Mouse (Mus musculus): ENCODE data around the gene Map4k1. TPM values are rescaled to one million over a fixed set of nuclear protein-coding genes. Genes with fewer than 3 reads are reported as not detected.
A peak's percentile ranks its signal among the peaks of the same experiment; 100 is the strongest.

The Map4k1 gene
- polyA plus RNA-seq, 1 experiment from 2014 or later: 8.9 TPM

GRCm38 (mm10) chr7:28943451-28944180, 38.2 kb upstream of the Map4k1 start:
- WGBS: 47% methylated on average over 5 of the region's 5 CpGs
- Histone ChIP-seq H3K4me2 (ENCODE audit: low read depth, low read length) (no peak overlapping the region), H3K9me3 (ENCODE audit: control insufficient read depth, low read length) (no peaks in the 10 kb centered on the region), H3K36me3 (ENCODE audit: control insufficient read depth, insufficient read depth, low read length) (no peaks in the 10 kb centered on the region), H3K27ac (ENCODE audit: low read length) (peak overlapping the region; percentile 81), H3K4me1 (replicated peaks; ENCODE audit: control insufficient read depth, insufficient read depth, low read length) (peaks cover 87% of the 10 kb centered on the region), H3K27me3 (ENCODE audit: control insufficient read depth, insufficient read depth, low read depth, low read length) (no peaks in the 10 kb centered on the region), H3K9ac (ENCODE audit: low read length) (peak overlapping the region; percentile 31; the same call in 1 of the 2 replicates), H3K4me3 (ENCODE audit: low read length) (no peak overlapping the region)
- 0 out of 2 replicates have a peak, but pooled peaks have one; percentile 6 for ATAC-seq (ENCODE audit: low read depth)

- Histone ChIP-seq H3K4me1 (replicated peaks; ENCODE audit: control insufficient read depth, insufficient read depth, low read length) (peaks cover 88% of the 10 kb centered on the region), H3K4me3 (ENCODE audit: low read length) (peak overlapping the region; percentile 3; the same call in 1 of the 2 replicates), H3K9me3 (ENCODE audit: control insufficient read depth, low read length) (no peaks in the 10 kb centered on the region), H3K9ac (ENCODE audit: low read length) (peak overlapping the region; percentile 56), H3K36me3 (ENCODE audit: control insufficient read depth, insufficient read depth, low read length) (no peaks in the 10 kb centered on the region), H3K4me2 (ENCODE audit: low read depth, low read length) (peak overlapping the region; percentile 36), H3K27ac (ENCODE audit: low read length) (peak overlapping the region; percentile 92), H3K27me3 (ENCODE audit: control insufficient read depth, insufficient read depth, low read depth, low read length) (no peaks in the 10 kb centered on the region)
- ATAC-seq (ENCODE audit: low read depth): peak; percentile 8; the same call in 1 of the 2 replicates
- whole genome bisulfite sequencing: 38% methylated on average over 6 of the region's 6 CpGs
Observed at GRCm38 (mm10) chr7:28944756-28945415, 37.0 kb upstream of the Map4k1 start.

DNA sequence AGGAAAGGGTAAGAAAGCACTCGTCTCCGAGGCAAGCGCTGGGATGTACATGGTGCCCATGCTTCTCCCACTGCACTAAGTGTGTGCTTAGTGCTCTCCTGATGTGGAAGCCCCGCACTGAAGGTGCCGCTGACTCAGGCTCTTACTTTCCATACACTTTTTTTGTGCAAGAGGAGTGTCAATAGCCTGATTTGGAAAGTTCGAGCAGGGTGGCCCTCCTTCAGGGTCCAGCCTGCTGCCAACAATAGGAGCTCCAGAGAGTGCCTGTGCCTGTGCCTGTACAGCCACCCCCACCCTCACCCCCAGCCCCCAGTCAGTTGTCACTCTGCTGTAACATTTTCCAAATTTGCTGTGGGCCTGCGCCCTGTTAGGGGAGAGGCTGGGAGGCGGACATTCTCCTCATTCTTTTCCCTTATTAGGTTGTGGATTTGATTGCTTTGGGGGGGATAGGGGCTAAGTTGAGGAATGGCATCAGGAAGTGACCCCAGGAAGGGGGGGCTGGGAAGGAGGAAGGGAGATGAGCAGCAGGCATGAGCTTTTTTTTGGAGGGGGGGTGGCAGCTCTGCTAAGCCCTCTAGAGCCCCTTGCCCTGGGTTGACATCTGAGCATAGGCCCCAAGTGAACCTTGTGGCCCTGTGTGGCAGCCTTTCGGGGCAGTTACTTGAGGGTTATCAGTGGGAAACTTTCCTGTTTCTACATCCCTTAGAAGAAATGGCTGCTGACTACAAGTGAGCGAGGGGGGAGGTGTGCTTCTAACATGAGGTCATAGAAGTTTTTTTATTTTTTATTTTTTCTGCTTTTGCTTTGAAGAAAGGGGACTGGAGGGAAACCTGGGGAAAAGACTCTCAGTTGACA, 36.2 kb upstream of the Map4k1 start:
- Histone ChIP-seq H3K27ac (ENCODE audit: low read length) (peak overlapping the region; percentile 92), H3K9ac (ENCODE audit: low read length) (peak overlapping the region; percentile 56), H3K9me3 (ENCODE audit: control insufficient read depth, low read length) (no peaks in the 10 kb centered on the region), H3K4me3 (ENCODE audit: low read length) (peak overlapping the region; percentile 3; the same call in 1 of the 2 replicates), H3K4me1 (replicated peaks; ENCODE audit: control insufficient read depth, insufficient read depth, low read length) (peaks cover 85% of the 10 kb centered on the region), H3K36me3 (ENCODE audit: control insufficient read depth, insufficient read depth, low read length) (no peaks in the 10 kb centered on the region), H3K27me3 (ENCODE audit: control insufficient read depth, insufficient read depth, low read depth, low read length) (no peaks in the 10 kb centered on the region), H3K4me2 (ENCODE audit: low read depth, low read length) (peak overlapping the region; percentile 36)
- ATAC-seq (ENCODE audit: low read depth): peak; percentile 84
- WGBS: 14% methylated on average over 10 of the region's 10 CpGs

DNA sequence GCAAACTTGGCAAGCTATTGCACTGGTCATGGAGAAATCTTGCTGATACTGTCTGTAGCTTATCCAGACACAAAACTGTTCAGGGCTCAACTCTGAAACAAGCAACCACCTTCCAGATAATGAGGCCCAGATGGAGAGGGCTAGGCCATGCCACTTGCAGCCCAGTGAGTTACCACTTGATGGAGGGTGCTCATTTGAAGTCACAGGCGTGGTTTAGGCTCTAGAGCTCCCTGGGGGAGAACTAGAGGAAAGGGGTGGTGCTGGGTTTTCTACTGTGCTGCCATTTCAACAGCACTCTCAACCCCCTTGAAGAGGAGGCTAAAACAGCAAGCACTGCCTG, 35.6 kb upstream of the Map4k1 start:
- 26% methylated on average over 1 of the region's 1 CpGs for WGBS
- peaks cover 88% of the 10 kb centered on the region for H3K4me1 ChIP-seq (replicated peaks; ENCODE audit: control insufficient read depth, insufficient read depth, low read length)
- H3K4me3 ChIP-seq (ENCODE audit: low read length): no peak overlapping the region
- H3K9me3 ChIP-seq (ENCODE audit: control insufficient read depth, low read length): no peaks in the 10 kb centered on the region
- H3K27ac ChIP-seq (ENCODE audit: low read length): peak overlapping the region; percentile 92
- H3K4me2 ChIP-seq (ENCODE audit: low read depth, low read length): peak overlapping the region; percentile 11
- H3K27me3 ChIP-seq (ENCODE audit: control insufficient read depth, insufficient read depth, low read depth, low read length): no peaks in the 10 kb centered on the region
- no peaks in the 10 kb centered on the region for H3K36me3 ChIP-seq (ENCODE audit: control insufficient read depth, insufficient read depth, low read length)
- ATAC-seq (ENCODE audit: low read depth): 0 out of 2 replicates have a peak, but pooled peaks have one; percentile 21
- peak overlapping the region; percentile 38; the same call in 1 of the 2 replicates for H3K9ac ChIP-seq (ENCODE audit: low read length)

GRCm38 (mm10) chr7:28948746-28949145, 33.1 kb upstream of the Map4k1 start:
- Histone ChIP-seq H3K9ac (ENCODE audit: low read length) (no peak overlapping the region), H3K27ac (ENCODE audit: low read length) (peak overlapping the region; percentile 63), H3K4me1 (replicated peaks; ENCODE audit: control insufficient read depth, insufficient read depth, low read length) (peaks cover 92% of the 10 kb centered on the region), H3K9me3 (ENCODE audit: control insufficient read depth, low read length) (no peaks in the 10 kb centered on the region), H3K4me3 (ENCODE audit: low read length) (no peak overlapping the region), H3K27me3 (ENCODE audit: control insufficient read depth, insufficient read depth, low read depth, low read length) (no peaks in the 10 kb centered on the region), H3K4me2 (ENCODE audit: low read depth, low read length) (0 out of 2 replicates have a peak overlapping the region, but pooled peaks have one; percentile 2), H3K36me3 (ENCODE audit: control insufficient read depth, insufficient read depth, low read length) (no peaks in the 10 kb centered on the region)
- WGBS: 81% methylated on average over 7 of the region's 7 CpGs
- ATAC-seq (ENCODE audit: low read depth): no peak

GRCm38 (mm10) chr7:28949298-28949697, 32.6 kb upstream of the Map4k1 start:
- no peak for ATAC-seq (ENCODE audit: low read depth)

GRCm38 (mm10) chr7:28950346-28951037, 31.4 kb upstream of the Map4k1 start:
- 75% methylated on average over 10 of the region's 10 CpGs for WGBS
- Histone ChIP-seq H3K9ac (ENCODE audit: low read length) (no peak overlapping the region), H3K4me1 (replicated peaks; ENCODE audit: control insufficient read depth, insufficient read depth, low read length) (peaks cover 93% of the 10 kb centered on the region), H3K27ac (ENCODE audit: low read length) (peak overlapping the region; percentile 63), H3K27me3 (ENCODE audit: control insufficient read depth, insufficient read depth, low read depth, low read length) (no peaks in the 10 kb centered on the region), H3K4me2 (ENCODE audit: low read depth, low read length) (no peak overlapping the region), H3K36me3 (ENCODE audit: control insufficient read depth, insufficient read depth, low read length) (0 out of 2 replicates have a peak, but pooled peaks cover 2% of the 10 kb centered on the region), H3K4me3 (ENCODE audit: low read length) (no peak overlapping the region), H3K9me3 (ENCODE audit: control insufficient read depth, low read length) (no peaks in the 10 kb centered on the region)
- ATAC-seq (ENCODE audit: low read depth): no peak

More at GRCm38 (mm10) chr7:28949298-28949697, 32.6 kb upstream of the Map4k1 start:
- Histone ChIP-seq H3K27ac (ENCODE audit: low read length) (peak overlapping the region; percentile 63), H3K4me1 (replicated peaks; ENCODE audit: control insufficient read depth, insufficient read depth, low read length) (peaks cover 92% of the 10 kb centered on the region), H3K9me3 (ENCODE audit: control insufficient read depth, low read length) (no peaks in the 10 kb centered on the region), H3K4me2 (ENCODE audit: low read depth, low read length) (peak overlapping the region; percentile 2; the same call in 1 of the 2 replicates), H3K4me3 (ENCODE audit: low read length) (no peak overlapping the region), H3K9ac (ENCODE audit: low read length) (0 out of 2 replicates have a peak overlapping the region, but pooled peaks have one; percentile 21), H3K27me3 (ENCODE audit: control insufficient read depth, insufficient read depth, low read depth, low read length) (no peaks in the 10 kb centered on the region), H3K36me3 (ENCODE audit: control insufficient read depth, insufficient read depth, low read length) (0 out of 2 replicates have a peak, but pooled peaks cover 2% of the 10 kb centered on the region)
- 57% methylated on average over 2 of the region's 2 CpGs for WGBS

DNA sequence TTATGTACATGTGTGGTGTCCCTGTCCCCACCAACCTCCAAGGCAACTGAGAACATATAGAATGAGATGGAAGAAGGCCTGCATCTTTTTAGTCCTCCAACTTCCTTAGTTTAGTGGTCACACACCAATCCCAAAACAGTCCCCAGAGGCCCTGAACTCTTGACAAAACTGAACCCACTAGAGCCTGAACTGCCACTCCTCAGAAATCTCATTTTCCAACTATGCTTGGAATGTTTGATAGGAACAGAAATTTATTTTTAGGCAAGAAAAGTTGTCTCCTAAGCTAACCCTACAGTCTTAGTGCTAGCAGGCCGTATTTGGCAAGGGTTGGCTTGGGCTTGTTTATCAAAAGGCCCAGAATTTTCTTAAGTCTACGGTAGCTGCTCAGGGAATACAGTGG, 30.1 kb upstream of the Map4k1 start:
- Histone ChIP-seq H3K9ac (ENCODE audit: low read length) (0 out of 2 replicates have a peak overlapping the region, but pooled peaks have one; percentile 2), H3K4me2 (ENCODE audit: low read depth, low read length) (peak overlapping the region; percentile 19; the same call in 1 of the 2 replicates), H3K27ac (ENCODE audit: low read length) (peak overlapping the region; percentile 95), H3K4me3 (ENCODE audit: low read length) (no peak overlapping the region), H3K36me3 (ENCODE audit: control insufficient read depth, insufficient read depth, low read length) (0 out of 2 replicates have a peak, but pooled peaks cover 2% of the 10 kb centered on the region), H3K9me3 (ENCODE audit: control insufficient read depth, low read length) (no peaks in the 10 kb centered on the region), H3K27me3 (ENCODE audit: control insufficient read depth, insufficient read depth, low read depth, low read length) (no peaks in the 10 kb centered on the region), H3K4me1 (replicated peaks; ENCODE audit: control insufficient read depth, insufficient read depth, low read length) (peaks cover 93% of the 10 kb centered on the region)
- no peak for ATAC-seq (ENCODE audit: low read depth)
- 40% methylated on average over 2 of the region's 2 CpGs for WGBS

All from lung, embryonic 16.5 days (tissue).